Mouse (Mus musculus) heart, postnatal 0 days (tissue): ENCODE measurements at regions not wholly inside any gene's neighbourhood (a gene's known extent, or its start where the extent isn't known, plus 50 kb on each side); places are given as distances from the start of the nearest gene placed in this dataset.

ENCODE experiments used
- CTCF ChIP-seq: IDR thresholded peaks from 2 replicates; pipeline ENCODE4 v1.5.1; 2016; ENCODE audit warnings: antibody characterized with exemption, control low read depth, low read depth
- EP300 ChIP-seq: IDR thresholded peaks from 2 replicates; pipeline ENCODE4 v1.6.1; 2016; ENCODE audit warnings: antibody characterized with exemption, low read depth

DNA sequence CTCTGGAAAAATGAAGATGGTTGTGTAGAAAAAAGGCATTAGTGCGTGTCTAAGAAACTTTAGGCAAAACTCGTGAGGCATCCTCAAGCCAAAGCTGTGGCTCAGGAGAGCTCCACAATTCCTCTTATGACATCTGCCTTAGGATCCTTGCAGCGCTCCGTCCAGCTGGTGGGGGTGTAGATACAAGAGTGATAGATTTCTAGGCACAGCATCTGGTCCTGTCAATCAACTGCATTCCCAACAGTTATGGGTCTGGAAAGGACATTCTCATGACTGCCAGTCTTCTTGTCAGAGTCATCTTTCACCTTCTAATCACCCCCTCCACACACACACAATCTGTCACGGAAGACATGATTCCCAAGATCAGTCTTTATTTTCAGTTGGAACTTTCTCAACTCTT is 89.2 kb upstream of the H2al1a start:
- TF ChIP-seq CTCF (no peak), EP300 (no peak)
